Mouse (Mus musculus): ENCODE measurements around the gene Hsd17b12. TPM values are rescaled to one million over a fixed set of nuclear protein-coding genes. Genes with fewer than 3 reads are reported as not detected.

The Hsd17b12 gene
- polyA plus RNA-seq, 1 experiment from 2014 or later = 150 TPM

GRCm38 (mm10) chr2:94122182-94123041 lies 35.4 kb downstream of the Hsd17b12 start:
- Histone ChIP-seq H3K36me3 (ENCODE audit: control insufficient read depth, insufficient read depth, low read length) (no peaks in the 10 kb centered on the region), H3K27me3 (ENCODE audit: control insufficient read depth, insufficient read depth, low read depth, low read length) (no peaks in the 10 kb centered on the region)
- WGBS = 18% methylated on average over 7 of the region's 7 CpGs

GRCm38 (mm10) chr2:94103758-94104157 lies 54.0 kb downstream of the Hsd17b12 start:
- Histone ChIP-seq H3K9me3 (replicated peaks; ENCODE audit: control insufficient read depth, low read length, poor library complexity, severe bottlenecking) (peaks cover 2% of the 10 kb centered on the region; the same call in 1 of the 2 replicates), H3K36me3 (ENCODE audit: control insufficient read depth, insufficient read depth, low read length) (no peaks in the 10 kb centered on the region), H3K4me2 (ENCODE audit: low read length) (no peak overlapping the region), H3K27ac (ENCODE audit: low read length) (no peak overlapping the region), H3K9ac (ENCODE audit: low read depth, low read length) (no peak overlapping the region), H3K4me1 (ENCODE audit: control insufficient read depth, insufficient read depth, low read length) (no peaks in the 10 kb centered on the region), H3K27me3 (ENCODE audit: control insufficient read depth, insufficient read depth, low read depth, low read length) (no peaks in the 10 kb centered on the region), H3K4me3 (ENCODE audit: low read depth, low read length) (no peak overlapping the region)
- ATAC-seq = no peak
- 89% methylated on average over 2 of the region's 2 CpGs for WGBS

More at GRCm38 (mm10) chr2:94122182-94123041, 35.4 kb downstream of the Hsd17b12 start:
- Histone ChIP-seq H3K4me3 (ENCODE audit: low read depth, low read length) (peak overlapping the region; percentile 6; the same call in 1 of the 2 replicates), H3K9ac (ENCODE audit: low read depth, low read length) (peak overlapping the region; percentile 48; the same call in 1 of the 2 replicates), H3K4me1 (ENCODE audit: control insufficient read depth, insufficient read depth, low read length) (peaks cover 17% of the 10 kb centered on the region), H3K9me3 (replicated peaks; ENCODE audit: control insufficient read depth, low read length, poor library complexity, severe bottlenecking) (no peaks in the 10 kb centered on the region), H3K4me2 (ENCODE audit: low read length) (peak overlapping the region; percentile 48), H3K27ac (ENCODE audit: low read length) (peak overlapping the region; percentile 94)
- peak; percentile 88 for ATAC-seq

- 93% methylated on average over 1 of the region's 1 CpGs for WGBS
- Histone ChIP-seq H3K9me3 (replicated peaks; ENCODE audit: control insufficient read depth, low read length, poor library complexity, severe bottlenecking) (no peaks in the 10 kb centered on the region), H3K9ac (ENCODE audit: low read depth, low read length) (no peak overlapping the region), H3K4me2 (ENCODE audit: low read length) (no peak overlapping the region), H3K36me3 (ENCODE audit: control insufficient read depth, insufficient read depth, low read length) (no peaks in the 10 kb centered on the region), H3K27ac (ENCODE audit: low read length) (no peak overlapping the region), H3K4me3 (ENCODE audit: low read depth, low read length) (no peak overlapping the region), H3K27me3 (ENCODE audit: control insufficient read depth, insufficient read depth, low read depth, low read length) (no peaks in the 10 kb centered on the region), H3K4me1 (ENCODE audit: control insufficient read depth, insufficient read depth, low read length) (no peaks in the 10 kb centered on the region)
- ATAC-seq = no peak
These were observed 67.9 kb downstream of the Hsd17b12 start for GRCm38 (mm10) chr2:94089901-94090300.

GRCm38 (mm10) chr2:94069482-94069881 lies 88.3 kb downstream of the Hsd17b12 start:
- ATAC-seq = no peak

GRCm38 (mm10) chr2:94066540-94067135 lies 91.1 kb downstream of the Hsd17b12 start:
- Histone ChIP-seq H3K9ac (ENCODE audit: low read depth, low read length) (no peak overlapping the region), H3K27ac (ENCODE audit: low read length) (no peak overlapping the region), H3K9me3 (replicated peaks; ENCODE audit: control insufficient read depth, low read length, poor library complexity, severe bottlenecking) (no peaks in the 10 kb centered on the region), H3K27me3 (ENCODE audit: control insufficient read depth, insufficient read depth, low read depth, low read length) (no peaks in the 10 kb centered on the region), H3K36me3 (ENCODE audit: control insufficient read depth, insufficient read depth, low read length) (peaks cover 3% of the 10 kb centered on the region), H3K4me2 (ENCODE audit: low read length) (no peak overlapping the region), H3K4me1 (ENCODE audit: control insufficient read depth, insufficient read depth, low read length) (no peaks in the 10 kb centered on the region), H3K4me3 (ENCODE audit: low read depth, low read length) (no peak overlapping the region)
- WGBS = 96% methylated on average over 5 of the region's 5 CpGs
- no peak for ATAC-seq

More at GRCm38 (mm10) chr2:94069482-94069881, 88.3 kb downstream of the Hsd17b12 start:
- 75% methylated on average over 5 of the region's 5 CpGs for WGBS
- Histone ChIP-seq H3K4me2 (ENCODE audit: low read length) (no peak overlapping the region), H3K27me3 (ENCODE audit: control insufficient read depth, insufficient read depth, low read depth, low read length) (no peaks in the 10 kb centered on the region), H3K4me1 (ENCODE audit: control insufficient read depth, insufficient read depth, low read length) (no peaks in the 10 kb centered on the region), H3K27ac (ENCODE audit: low read length) (no peak overlapping the region), H3K4me3 (ENCODE audit: low read depth, low read length) (no peak overlapping the region), H3K9me3 (replicated peaks; ENCODE audit: control insufficient read depth, low read length, poor library complexity, severe bottlenecking) (no peaks in the 10 kb centered on the region), H3K36me3 (ENCODE audit: control insufficient read depth, insufficient read depth, low read length) (peaks cover 3% of the 10 kb centered on the region), H3K9ac (ENCODE audit: low read depth, low read length) (no peak overlapping the region)

GRCm38 (mm10) chr2:94066120-94066519 lies 91.6 kb downstream of the Hsd17b12 start:
- Histone ChIP-seq H3K9me3 (replicated peaks; ENCODE audit: control insufficient read depth, low read length, poor library complexity, severe bottlenecking) (no peaks in the 10 kb centered on the region), H3K36me3 (ENCODE audit: control insufficient read depth, insufficient read depth, low read length) (peaks cover 3% of the 10 kb centered on the region), H3K4me1 (ENCODE audit: control insufficient read depth, insufficient read depth, low read length) (no peaks in the 10 kb centered on the region), H3K9ac (ENCODE audit: low read depth, low read length) (no peak overlapping the region), H3K27me3 (ENCODE audit: control insufficient read depth, insufficient read depth, low read depth, low read length) (no peaks in the 10 kb centered on the region), H3K4me3 (ENCODE audit: low read depth, low read length) (no peak overlapping the region), H3K4me2 (ENCODE audit: low read length) (no peak overlapping the region), H3K27ac (ENCODE audit: low read length) (no peak overlapping the region)
- no peak for ATAC-seq
- WGBS = 86% methylated on average over 7 of the region's 7 CpGs

GRCm38 (mm10) chr2:94062791-94063190 lies 95.0 kb downstream of the Hsd17b12 start:
- H3K36me3 ChIP-seq (ENCODE audit: control insufficient read depth, insufficient read depth, low read length) = no peaks in the 10 kb centered on the region; the same call in 1 of the 2 replicates
- no peaks in the 10 kb centered on the region for H3K27me3 ChIP-seq (ENCODE audit: control insufficient read depth, insufficient read depth, low read depth, low read length)
- H3K4me1 ChIP-seq (ENCODE audit: control insufficient read depth, insufficient read depth, low read length) = no peaks in the 10 kb centered on the region
- no peak for ATAC-seq
- H3K4me2 ChIP-seq (ENCODE audit: low read length) = no peak overlapping the region
- no peak overlapping the region for H3K27ac ChIP-seq (ENCODE audit: low read length)
- no peak overlapping the region for H3K4me3 ChIP-seq (ENCODE audit: low read depth, low read length)
- no peak overlapping the region for H3K9ac ChIP-seq (ENCODE audit: low read depth, low read length)
- no peaks in the 10 kb centered on the region for H3K9me3 ChIP-seq (replicated peaks; ENCODE audit: control insufficient read depth, low read length, poor library complexity, severe bottlenecking)
- WGBS = 80% methylated on average over 4 of the region's 4 CpGs

- H3K27me3 ChIP-seq (ENCODE audit: control insufficient read depth, insufficient read depth, low read depth, low read length) = no peaks in the 10 kb centered on the region
- no peak overlapping the region for H3K9ac ChIP-seq (ENCODE audit: low read depth, low read length)
- H3K27ac ChIP-seq (ENCODE audit: low read length) = no peak overlapping the region
- H3K36me3 ChIP-seq (ENCODE audit: control insufficient read depth, insufficient read depth, low read length) = no peaks in the 10 kb centered on the region
- ATAC-seq = no peak
- 78% methylated on average over 5 of the region's 5 CpGs for WGBS
- H3K4me2 ChIP-seq (ENCODE audit: low read length) = no peak overlapping the region
- H3K9me3 ChIP-seq (replicated peaks; ENCODE audit: control insufficient read depth, low read length, poor library complexity, severe bottlenecking) = no peaks in the 10 kb centered on the region
- H3K4me1 ChIP-seq (ENCODE audit: control insufficient read depth, insufficient read depth, low read length) = no peaks in the 10 kb centered on the region
- no peak overlapping the region for H3K4me3 ChIP-seq (ENCODE audit: low read depth, low read length)
These were observed 98.3 kb downstream of the Hsd17b12 start for GRCm38 (mm10) chr2:94059459-94059858.

- Histone ChIP-seq H3K9me3 (replicated peaks; ENCODE audit: control insufficient read depth, low read length, poor library complexity, severe bottlenecking) (no peaks in the 10 kb centered on the region), H3K4me1 (ENCODE audit: control insufficient read depth, insufficient read depth, low read length) (peaks cover 8% of the 10 kb centered on the region), H3K4me2 (ENCODE audit: low read length) (no peak overlapping the region), H3K27ac (ENCODE audit: low read length) (no peak overlapping the region), H3K36me3 (ENCODE audit: control insufficient read depth, insufficient read depth, low read length) (no peaks in the 10 kb centered on the region), H3K4me3 (ENCODE audit: low read depth, low read length) (no peak overlapping the region), H3K27me3 (ENCODE audit: control insufficient read depth, insufficient read depth, low read depth, low read length) (no peaks in the 10 kb centered on the region), H3K9ac (ENCODE audit: low read depth, low read length) (no peak overlapping the region)
- ATAC-seq = 0 out of 2 replicates have a peak, but pooled peaks have one; percentile 76
These were observed 103.0 kb downstream of the Hsd17b12 start for GRCm38 (mm10) chr2:94054813-94055212.

Data from midbrain, embryonic 16.5 days (tissue).